Mouse (Mus musculus) heart, postnatal 0 days (tissue): ENCODE data around the gene Tango2. TPM values are rescaled to one million over a fixed set of nuclear protein-coding genes. Genes with fewer than 3 reads are reported as not detected.

ENCODE experiments used
- ATAC-seq: fragments of 200-750 bp; cut with Nextera tagmentation; 2 replicates; pipeline ENCODE4 v1.8.0; 2017; ENCODE audit warnings: low read depth, moderate number of reproducible peaks, moderate library complexity; ENCODE audit not compliant: insufficient read depth
- DNase-seq: peaks from one replicate; pipeline ENCODE4 v3.0.0-alpha.2; 2016; ENCODE audit warnings: low spot score
- H3K27ac ChIP-seq: fragments of 300-500 bp; sonication (generic); 2 replicates; pipeline ENCODE4 v1.5.1; 2014; ENCODE audit warnings: low read depth, mild to moderate bottlenecking
- H3K27me3 ChIP-seq: fragments of 300-500 bp; sonication (generic); 2 replicates; pipeline ENCODE4 v1.6.1; 2014; ENCODE audit warnings: low read length, mixed read lengths; ENCODE audit not compliant: control insufficient read depth, insufficient read depth
- H3K36me3 ChIP-seq: fragments of 300-500 bp; sonication (generic); replicated peaks from 2 replicates; pipeline ENCODE4 v1.6.1; 2014; ENCODE audit warnings: low read length, mixed read lengths; ENCODE audit not compliant: control insufficient read depth, insufficient read depth
- H3K4me1 ChIP-seq: fragments of 300-500 bp; sonication (generic); 2 replicates; pipeline ENCODE4 v1.6.1; 2014; ENCODE audit warnings: antibody characterized with exemption; ENCODE audit not compliant: control insufficient read depth, insufficient read depth
- H3K4me2 ChIP-seq: fragments of 300-500 bp; sonication (generic); 2 replicates; pipeline ENCODE4 v1.6.1; 2014; ENCODE audit warnings: low read depth, mild to moderate bottlenecking, low read length, moderate library complexity
- H3K4me3 ChIP-seq: fragments of 300-500 bp; sonication (generic); 2 replicates; pipeline ENCODE4 v1.5.1; 2014; ENCODE audit warnings: low read depth, low read length
- H3K9ac ChIP-seq: fragments of 300-500 bp; sonication (generic); replicated peaks from 2 replicates; pipeline ENCODE4 v1.6.1; 2014; ENCODE audit warnings: low read depth, low read length, mixed read lengths
- H3K9me3 ChIP-seq: fragments of 300-500 bp; sonication (generic); replicated peaks from 2 replicates; pipeline ENCODE4 v1.6.1; 2016; ENCODE audit warnings: low read length; ENCODE audit not compliant: control insufficient read depth
- CTCF ChIP-seq: IDR thresholded peaks from 2 replicates; pipeline ENCODE4 v1.5.1; 2016; ENCODE audit warnings: antibody characterized with exemption, control low read depth, low read depth
- EP300 ChIP-seq: IDR thresholded peaks from 2 replicates; pipeline ENCODE4 v1.6.1; 2016; ENCODE audit warnings: antibody characterized with exemption, low read depth
- WGBS: fragments of 180-500 bp; shearing (Covaris S2); extraction: QIAGEN DNeasy Blood & Tissue Kit; methylation state at CpG from one replicate; pipeline ENCODE4 v1.1.7; 2014; 5-methylcytosine and 5-hydroxymethylcytosine counted together
- polyA plus RNA-seq: library from polyadenylated mRNA; unstranded; fragments of >200 nt; fragmentation: Nextera tagmentation; extraction: Ambion mirVana; gene quantifications from 2 replicates; pipeline ENCODE4 v1.2.1, GENCODE M21; 2015
- total RNA-seq: library from RNA; depleted of rRNA; stranded (reverse); fragments of >200 nt; gene quantifications from 2 replicates; pipeline ENCODE4 v1.2.3, GENCODE M21; 2014; ENCODE audit warnings: low replicate concordance

Gene Tango2
- total and polyA plus RNA-seq, 2 experiments from 2014 or later: 56.9 to 65.8 TPM

DNA sequence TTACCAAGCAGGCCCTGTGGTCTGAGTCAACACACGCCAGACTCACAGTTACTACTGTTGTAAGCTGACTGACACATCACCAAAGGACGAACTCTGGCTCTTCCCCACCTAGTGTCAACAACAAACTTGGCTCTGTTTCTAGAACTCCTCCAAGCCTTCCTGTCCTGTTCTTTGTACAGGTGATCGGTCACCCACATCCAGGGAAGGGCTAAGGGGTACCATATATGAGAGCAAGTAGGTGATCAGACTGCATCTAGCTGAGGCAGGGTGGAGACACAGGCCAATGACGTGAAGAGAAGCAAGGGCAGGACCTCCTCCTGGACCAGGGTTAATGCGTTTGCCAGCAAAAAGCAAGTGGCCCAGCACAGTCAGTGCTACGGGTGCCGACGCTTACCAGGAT, 6.3 kb downstream of the Tango2 start:
- Histone ChIP-seq H3K4me1 (peaks cover 21% of the 10 kb centered on the region), H3K4me2 (no peak overlapping the region), H3K27ac (no peak overlapping the region), H3K9me3 (no peaks in the 10 kb centered on the region), H3K27me3 (no peaks in the 10 kb centered on the region), H3K9ac (no peak overlapping the region), H3K4me3 (no peak overlapping the region), H3K36me3 (0 out of 2 replicates have a peak, but pooled peaks cover 6% of the 10 kb centered on the region)
- no peak for TF ChIP-seq CTCF
- no peak for TF ChIP-seq EP300
- DNase-seq: no peak
- 81% methylated on average over 8 of the region's 8 CpGs for WGBS
- ATAC-seq: no peak

GRCm38 (mm10) chr16:18339866-18340265, 8.0 kb downstream of the Tango2 start:
- 50% methylated on average over 1 of the region's 1 CpGs for WGBS

DNA sequence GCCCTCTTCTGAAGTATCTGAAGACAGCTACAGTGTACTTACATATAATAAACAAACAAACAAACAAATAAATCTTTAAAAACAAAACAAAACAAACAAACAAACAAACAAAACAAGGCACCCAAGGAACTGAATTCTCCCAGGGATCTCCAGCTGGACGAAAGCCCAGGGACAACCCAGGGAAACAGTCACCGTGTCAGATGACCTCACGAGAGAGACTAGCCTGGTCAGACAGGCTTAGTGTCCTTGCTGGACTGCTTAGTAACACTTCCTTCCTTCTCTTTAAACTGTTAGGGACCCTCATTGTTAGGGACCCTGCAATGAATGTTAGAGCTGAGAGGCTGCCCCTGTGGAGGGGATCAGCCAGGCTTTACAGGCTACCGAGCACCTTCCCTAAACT, 10.6 kb downstream of the Tango2 start:
- Histone ChIP-seq H3K4me1 (peaks cover 29% of the 10 kb centered on the region), H3K27me3 (no peaks in the 10 kb centered on the region), H3K9ac (no peak overlapping the region), H3K4me3 (no peak overlapping the region), H3K27ac (no peak overlapping the region), H3K9me3 (no peaks in the 10 kb centered on the region), H3K36me3 (0 out of 2 replicates have a peak, but pooled peaks cover 6% of the 10 kb centered on the region), H3K4me2 (no peak overlapping the region)
- no peak for DNase-seq
- ATAC-seq: no peak
- TF ChIP-seq CTCF (no peak), EP300 (no peak)
- 54% methylated on average over 4 of the region's 4 CpGs for WGBS

More at GRCm38 (mm10) chr16:18339866-18340265, 8.0 kb downstream of the Tango2 start:
- ATAC-seq (no peak), DNase-seq (no peak)
- peaks cover 28% of the 10 kb centered on the region for H3K4me1 ChIP-seq
- no peak for TF ChIP-seq CTCF
- no peak for TF ChIP-seq EP300
- H3K9ac ChIP-seq: no peak overlapping the region
- H3K36me3 ChIP-seq: 0 out of 2 replicates have a peak, but pooled peaks cover 6% of the 10 kb centered on the region
- H3K27me3 ChIP-seq: no peaks in the 10 kb centered on the region
- no peaks in the 10 kb centered on the region for H3K9me3 ChIP-seq
- no peak overlapping the region for H3K4me3 ChIP-seq
- H3K4me2 ChIP-seq: no peak overlapping the region
- peak overlapping the region; percentile 47 for H3K27ac ChIP-seq

DNA sequence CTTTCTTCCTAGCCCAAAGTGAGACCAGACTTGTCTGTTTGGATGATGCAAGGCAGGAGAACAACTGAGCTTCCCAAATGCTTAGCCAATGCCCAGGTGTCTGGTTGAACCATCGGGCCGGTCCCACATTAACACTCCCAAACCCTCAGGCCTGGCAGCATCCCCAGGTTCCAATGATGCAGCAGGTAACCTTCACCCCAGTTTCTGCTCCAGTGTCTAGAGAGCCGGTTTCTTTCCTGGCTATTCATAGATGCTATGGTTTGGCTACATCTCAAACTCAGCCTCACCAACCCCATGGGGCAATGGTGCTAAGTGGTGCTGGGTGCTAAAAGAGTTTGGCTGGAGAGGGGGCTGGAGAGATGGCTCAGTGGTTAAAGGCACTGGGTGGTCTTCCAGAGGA, 11.9 kb downstream of the Tango2 start:
- Histone ChIP-seq H3K27ac (no peak overlapping the region), H3K4me2 (no peak overlapping the region), H3K9ac (no peak overlapping the region), H3K27me3 (no peaks in the 10 kb centered on the region), H3K4me3 (no peak overlapping the region), H3K4me1 (peaks cover 29% of the 10 kb centered on the region), H3K9me3 (no peaks in the 10 kb centered on the region), H3K36me3 (0 out of 2 replicates have a peak, but pooled peaks cover 6% of the 10 kb centered on the region)
- 82% methylated on average over 3 of the region's 3 CpGs for WGBS
- ATAC-seq (no peak), DNase-seq (no peak)
- TF ChIP-seq CTCF: no peak
- no peak for TF ChIP-seq EP300

GRCm38 (mm10) chr16:18333976-18334375, 13.9 kb downstream of the Tango2 start:
- Histone ChIP-seq H3K27ac (peak overlapping the region; percentile 67), H3K27me3 (no peaks in the 10 kb centered on the region), H3K9ac (no peak overlapping the region), H3K36me3 (0 out of 2 replicates have a peak, but pooled peaks cover 6% of the 10 kb centered on the region), H3K4me3 (no peak overlapping the region), H3K4me1 (peaks cover 26% of the 10 kb centered on the region), H3K9me3 (no peaks in the 10 kb centered on the region), H3K4me2 (no peak overlapping the region)
- 54% methylated on average over 3 of the region's 3 CpGs for WGBS
- TF ChIP-seq EP300: no peak
- TF ChIP-seq CTCF: no peak
- peak; percentile 86 for ATAC-seq
- peak; percentile 59 for DNase-seq

GRCm38 (mm10) chr16:18328524-18328923, 19.4 kb downstream of the Tango2 start:
- Histone ChIP-seq H3K27me3 (no peaks in the 10 kb centered on the region), H3K9ac (no peak overlapping the region), H3K4me1 (0 out of 2 replicates have a peak, but pooled peaks cover 12% of the 10 kb centered on the region), H3K4me2 (no peak overlapping the region), H3K9me3 (no peaks in the 10 kb centered on the region), H3K4me3 (no peak overlapping the region), H3K36me3 (no peaks in the 10 kb centered on the region), H3K27ac (peak overlapping the region; percentile 1; the same call in 1 of the 2 replicates)
- TF ChIP-seq EP300: no peak
- peak; percentile 62 for ATAC-seq
- 30% methylated on average over 1 of the region's 1 CpGs for WGBS
- DNase-seq: no peak
